Mouse (Mus musculus): ENCODE measurements around the gene Fcmr.

The Fcmr gene

GRCm38 (mm10) chr1:130865541-130866221, at the start of gene Fcmr:
Fcmr (plus strand) TSS chr1:130865669.
- DNase-seq (ENCODE audit: low spot score), result no peak

- DNase-seq (ENCODE audit: low spot score), result no peak
Measured at GRCm38 (mm10) chr1:130819737-130820136, 45.7 kb upstream of the Fcmr start.

- DNase-seq (ENCODE audit: low spot score), result no peak
Measured at GRCm38 (mm10) chr1:130820316-130821148, 44.9 kb upstream of the Fcmr start.

- DNase-seq (ENCODE audit: low spot score), result no peak
Measured at GRCm38 (mm10) chr1:130821149-130821471, 44.4 kb upstream of the Fcmr start.

GRCm38 (mm10) chr1:130821911-130822625, 43.4 kb upstream of the Fcmr start:
- no peak for DNase-seq (ENCODE audit: low spot score)

- DNase-seq (ENCODE audit: low spot score), result no peak
Measured at GRCm38 (mm10) chr1:130826448-130826847, 39.0 kb upstream of the Fcmr start, which contains the start of gene Pigr. Pigr (plus strand) TSS chr1:130826684.

- DNase-seq (ENCODE audit: low spot score), result no peak
Measured at GRCm38 (mm10) chr1:130828656-130829055, 36.8 kb upstream of the Fcmr start.

GRCm38 (mm10) chr1:130829906-130830830, 35.3 kb upstream of the Fcmr start:
- no peak for DNase-seq (ENCODE audit: low spot score)

GRCm38 (mm10) chr1:130832230-130833149, 33.0 kb upstream of the Fcmr start:
- no peak for DNase-seq (ENCODE audit: low spot score)

- no peak for DNase-seq (ENCODE audit: low spot score)
Measured at GRCm38 (mm10) chr1:130835161-130835936, 30.1 kb upstream of the Fcmr start.

- no peak for DNase-seq (ENCODE audit: low spot score)
Measured at GRCm38 (mm10) chr1:130838288-130838687, 27.2 kb upstream of the Fcmr start.

- DNase-seq (ENCODE audit: low spot score), result no peak
Measured at GRCm38 (mm10) chr1:130840599-130841379, 24.7 kb upstream of the Fcmr start.

GRCm38 (mm10) chr1:130841621-130842020, 23.8 kb upstream of the Fcmr start:
- no peak for DNase-seq (ENCODE audit: low spot score)

GRCm38 (mm10) chr1:130844516-130844915, 21.0 kb upstream of the Fcmr start:
- DNase-seq (ENCODE audit: low spot score), result no peak

GRCm38 (mm10) chr1:130849530-130850214, 15.8 kb upstream of the Fcmr start:
- no peak for DNase-seq (ENCODE audit: low spot score)

- DNase-seq (ENCODE audit: low spot score), result no peak
Measured at GRCm38 (mm10) chr1:130850405-130850804, 15.1 kb upstream of the Fcmr start.

- DNase-seq (ENCODE audit: low spot score), result no peak
Measured at GRCm38 (mm10) chr1:130854819-130855218, 10.7 kb upstream of the Fcmr start.

- no peak for DNase-seq (ENCODE audit: low spot score)
Measured at GRCm38 (mm10) chr1:130855723-130856122, 9.7 kb upstream of the Fcmr start.
